ENCODE assay signal across 25 mouse cellular contexts in the genomic region with DNA sequence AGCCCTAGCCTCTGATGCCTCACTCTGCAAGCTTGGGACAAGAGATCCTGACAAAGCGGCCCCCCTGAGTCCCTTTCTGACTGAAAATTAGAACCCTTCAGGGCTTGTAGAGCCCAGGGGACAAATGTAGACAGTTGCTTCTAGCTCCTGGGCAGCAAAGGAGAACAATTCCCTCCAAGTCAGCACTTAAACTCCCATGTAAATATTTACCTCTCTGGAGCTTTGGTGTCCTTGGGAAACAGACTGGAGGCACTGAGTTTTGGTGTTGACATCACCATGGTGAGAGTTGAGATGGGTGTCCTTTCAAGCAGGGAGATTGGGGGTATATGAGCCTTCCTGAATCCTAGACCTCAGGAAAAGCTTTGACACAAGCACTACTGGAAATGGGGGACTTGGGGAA. TPM values are rescaled to one million over a fixed set of nuclear protein-coding genes. Genes with fewer than 3 reads are reported as not detected.
DNase-seq lines count a peak whose midpoint lies in the region; ATAC-seq and TF ChIP-seq lines count a peak whose summit lies in the region.
"Had no signal": no experiment of that assay in that cellular context is flagged by ENCODE, and none has a peak within 500 bp of the region (broad histone marks: within the 10 kb centered on the region; RNA-seq: fewer than 3 reads in every experiment).

No protein-coding gene starts in this region.

- H3K27ac ChIP-seq in forebrain, embryonic 10.5 days, result peak overlapping the region; percentile 54
- no peak overlapping the region for H3K27ac ChIP-seq in forebrain, embryonic 13.5 days
- peak overlapping the region; percentile 84; the same call in 1 of the 2 replicates for H3K27ac ChIP-seq in kidney, embryonic 16.5 days (ENCODE audit: low read length)
- 0 out of 2 replicates have a peak overlapping the region, but pooled peaks have one; percentile 60 for H3K27ac ChIP-seq in intestine, postnatal 0 days (ENCODE audit: low read depth, low read length)
- H3K27ac ChIP-seq: embryonic facial prominence, embryonic 13.5 days; heart, embryonic 13.5 days; hindbrain, embryonic 15.5 days had no signal

- no peak overlapping the region for H3K4me2 ChIP-seq in forebrain, embryonic 13.5 days
- no peak overlapping the region for H3K4me2 ChIP-seq in kidney, embryonic 16.5 days (replicated peaks; ENCODE audit: low read depth, low read length)
- H3K4me2 ChIP-seq in intestine, postnatal 0 days (replicated peaks; ENCODE audit: low read depth), result no peak overlapping the region
- H3K4me2 ChIP-seq: embryonic facial prominence, embryonic 13.5 days; heart, embryonic 13.5 days; hindbrain, embryonic 15.5 days had no signal

- TF ChIP-seq CTCF in intestine, postnatal 0 days (IDR thresholded peaks at IDR 0.05; ENCODE audit: low read depth), result no peak

- H3K27me3 ChIP-seq in forebrain, embryonic 10.5 days (ENCODE audit: poor library complexity, severe bottlenecking), result no peaks in the 10 kb centered on the region
- no peaks in the 10 kb centered on the region for H3K27me3 ChIP-seq in forebrain, embryonic 13.5 days
- H3K27me3 ChIP-seq in kidney, embryonic 16.5 days (ENCODE audit: insufficient read depth, low read length), result no peaks in the 10 kb centered on the region
- no peaks in the 10 kb centered on the region for H3K27me3 ChIP-seq in intestine, postnatal 0 days (replicated peaks; ENCODE audit: control insufficient read depth, insufficient read depth, low read length)
- H3K27me3 ChIP-seq: CH12.LX; embryonic facial prominence, embryonic 13.5 days; heart, embryonic 13.5 days; hindbrain, embryonic 15.5 days had no signal

- WGBS in forebrain, embryonic 10.5 days, result 97% methylated on average over 1 of the region's 1 CpGs
- 100% methylated on average over 1 of the region's 1 CpGs for WGBS in forebrain, embryonic 13.5 days
- WGBS in kidney, embryonic 16.5 days, result 77% methylated on average over 1 of the region's 1 CpGs
- 87% methylated on average over 1 of the region's 1 CpGs for WGBS in intestine, postnatal 0 days

- H3K36me3 ChIP-seq in forebrain, embryonic 10.5 days (replicated peaks), result peaks cover 95% of the 10 kb centered on the region
- peaks cover 32% of the 10 kb centered on the region; the same call in 1 of the 2 replicates for H3K36me3 ChIP-seq in forebrain, embryonic 13.5 days (ENCODE audit: poor library complexity, severe bottlenecking)
- 0 out of 2 replicates have a peak, but pooled peaks cover 4% of the 10 kb centered on the region for H3K36me3 ChIP-seq in kidney, embryonic 16.5 days (ENCODE audit: insufficient read depth, low read length)
- H3K36me3 ChIP-seq in intestine, postnatal 0 days (ENCODE audit: control insufficient read depth, insufficient read depth), result peaks cover 29% of the 10 kb centered on the region
- H3K36me3 ChIP-seq: hindbrain, embryonic 15.5 days had no signal

- no peak overlapping the region for H3K4me3 ChIP-seq in forebrain, embryonic 10.5 days
- H3K4me3 ChIP-seq in forebrain, embryonic 13.5 days, result no peak overlapping the region
- no peak overlapping the region for H3K4me3 ChIP-seq in kidney, embryonic 16.5 days (ENCODE audit: low read length)
- no peak overlapping the region for H3K4me3 ChIP-seq in intestine, postnatal 0 days (ENCODE audit: low read depth, low read length)
- H3K4me3 ChIP-seq: embryonic facial prominence, embryonic 13.5 days; heart, embryonic 13.5 days; hindbrain, embryonic 15.5 days had no signal

- no peak for DNase-seq in forebrain, embryonic 10.5 days (ENCODE audit: extremely low spot score, low spot score)
- DNase-seq in kidney, adult 8-10 months, result no peak
- peak; percentile 21 for DNase-seq in lung, postnatal 36 days
- no peak for DNase-seq in lung, adult 18-20 months
- no peak for DNase-seq in thymus, postnatal 36 days
- DNase-seq: adrenal gland, adult 2 months; adrenal gland, postnatal 36 days; cerebellum, adult 18-20 months; cerebellum, postnatal 10 days; forebrain, postnatal 0 days; heart, postnatal 10 days; kidney, postnatal 25 days; layer of hippocampus, postnatal 36 days; left cerebral cortex, postnatal 4 days; lung, adult 2 months; lung, postnatal 10 days; right cerebral cortex, postnatal 4 days had no signal

- H3K4me1 ChIP-seq in forebrain, embryonic 10.5 days, result peaks cover 32% of the 10 kb centered on the region
- H3K4me1 ChIP-seq in forebrain, embryonic 13.5 days, result peaks cover 44% of the 10 kb centered on the region
- H3K4me1 ChIP-seq in kidney, embryonic 16.5 days (ENCODE audit: insufficient read depth, low read length), result peaks cover 78% of the 10 kb centered on the region
- H3K4me1 ChIP-seq in intestine, postnatal 0 days (replicated peaks; ENCODE audit: control insufficient read depth, insufficient read depth, low read length), result peaks cover 37% of the 10 kb centered on the region

- no peak overlapping the region for H3K9ac ChIP-seq in forebrain, embryonic 13.5 days
- H3K9ac ChIP-seq in kidney, embryonic 16.5 days (replicated peaks; ENCODE audit: low read length), result no peak overlapping the region
- H3K9ac ChIP-seq in intestine, postnatal 0 days (ENCODE audit: low read depth, low read length), result no peak overlapping the region
- H3K9ac ChIP-seq: embryonic facial prominence, embryonic 13.5 days; forebrain, postnatal 0 days; heart, embryonic 13.5 days; hindbrain, embryonic 15.5 days had no signal

- H3K9me3 ChIP-seq in forebrain, embryonic 10.5 days, result no peaks in the 10 kb centered on the region
- no peaks in the 10 kb centered on the region for H3K9me3 ChIP-seq in forebrain, embryonic 13.5 days (replicated peaks)
- no peaks in the 10 kb centered on the region for H3K9me3 ChIP-seq in kidney, embryonic 16.5 days (ENCODE audit: low read length)
- no peaks in the 10 kb centered on the region for H3K9me3 ChIP-seq in intestine, postnatal 0 days (ENCODE audit: control insufficient read depth)
- H3K9me3 ChIP-seq: embryonic facial prominence, embryonic 13.5 days; heart, embryonic 13.5 days; hindbrain, embryonic 15.5 days had no signal

- ATAC-seq in forebrain, embryonic 13.5 days, result no peak
- ATAC-seq in kidney, embryonic 16.5 days (ENCODE audit: low FRiP score, low TSS enrichment), result no peak
- no peak for ATAC-seq in intestine, postnatal 0 days
- ATAC-seq: activated CD4-positive, CD25-positive, alpha-beta regulatory T cell, adult 4 months; forebrain, postnatal 0 days had no signal

RNA-seq across cellular contexts. Expression of a gene that starts 10.1 kb away (rescaled TPM):
- polyA plus RNA-seq in forebrain, embryonic 10.5 days (2016; fragmentation: Nextera tagmentation; extraction: Ambion mirVana), result 4.2 TPM in 2 replicates
- polyA plus RNA-seq in forebrain, embryonic 13.5 days (2015; fragmentation: Nextera tagmentation; extraction: Ambion mirVana), result 5.2 and 5.4 TPM in 2 replicates
- 8.0 and 8.5 TPM in 2 replicates for polyA plus RNA-seq in kidney, embryonic 16.5 days (2015; fragmentation: Nextera tagmentation; extraction: Ambion mirVana)
- polyA plus RNA-seq in intestine, postnatal 0 days (2015; fragmentation: Nextera tagmentation; extraction: Ambion mirVana), result 6.4 and 6.7 TPM in 2 replicates
